Mouse (Mus musculus): ENCODE measurements around the gene Anapc10.
"Not testable (repeated sequence)": the region's sequence is repeated elsewhere in the genome, so short reads cannot be mapped to it uniquely, and the experiment has no call there.

Gene Anapc10
- long read RNA-seq, experiment 1, full-length matches to known transcripts = 8 of 21 reads
- long read RNA-seq, experiment 1, partial matches to known transcripts = 2 of 21 reads
- long read RNA-seq, experiment 1, other reads (novel, unspliced or antisense) = 11 of 21 reads
- long read RNA-seq, experiment 2, transcript Anapc10-201 (5 exons, 2,801 nt) = major isoform, 8 of 36 reads
- long read RNA-seq, experiment 2, partial matches to known transcripts = 10 of 36 reads
- long read RNA-seq, experiment 2, other reads (novel, unspliced or antisense) = 18 of 36 reads

GRCm38 (mm10) chr8:79711064-79711961 is at the start of gene Anapc10, which contains the start of gene Abce1:
Gene Anapc10 (plus strand): TSS chr8:79711820.
Gene Abce1 (minus strand): TSS chr8:79711740.
- intact Hi-C loops (cut with DNase I) = no loop called here

GRCm38 (mm10) chr8:79676461-79676860 is 35.2 kb upstream of the Anapc10 start:
- intact Hi-C loops (cut with DNase I) = no loop called here

GRCm38 (mm10) chr8:79679005-79679404 is 32.6 kb upstream of the Anapc10 start:
- intact Hi-C loops (cut with DNase I) = no loop called here

GRCm38 (mm10) chr8:79680083-79680482 is 31.5 kb upstream of the Anapc10 start:
- intact Hi-C loops (cut with DNase I) = not testable (repeated sequence)

- intact Hi-C loops (cut with DNase I) = no loop called here
Observed at GRCm38 (mm10) chr8:79680555-79680954, 31.1 kb upstream of the Anapc10 start.

- intact Hi-C loops (cut with DNase I) = no loop called here
Observed at GRCm38 (mm10) chr8:79680965-79681364, 30.7 kb upstream of the Anapc10 start.

- intact Hi-C loops (cut with DNase I) = not testable (repeated sequence)
Observed at GRCm38 (mm10) chr8:79685927-79686326, 25.7 kb upstream of the Anapc10 start.

- intact Hi-C loops (cut with DNase I) = loop anchor here (5.0 kb wide), 1 partner anchor 35 kb away; no protein-coding TSS in a partner anchor
Observed at GRCm38 (mm10) chr8:79692531-79692930, 19.1 kb upstream of the Anapc10 start.

GRCm38 (mm10) chr8:79706687-79707086 is 4.9 kb upstream of the Anapc10 start:
- intact Hi-C loops (cut with DNase I) = loop anchor here (10.0 kb wide), 1 partner anchor 998 kb away; no protein-coding TSS in a partner anchor

GRCm38 (mm10) chr8:79712676-79713075 is 1.1 kb downstream of the Anapc10 start:
- intact Hi-C loops (cut with DNase I) = no loop called here

- intact Hi-C loops (cut with DNase I) = no loop called here
Observed at GRCm38 (mm10) chr8:79721537-79721936, 9.9 kb downstream of the Anapc10 start.

- intact Hi-C loops (cut with DNase I) = no loop called here
Observed at GRCm38 (mm10) chr8:79723308-79723707, 11.7 kb downstream of the Anapc10 start.

GRCm38 (mm10) chr8:79724589-79724988 is 13.0 kb downstream of the Anapc10 start:
- intact Hi-C loops (cut with DNase I) = no loop called here

GRCm38 (mm10) chr8:79727900-79728299 is 16.3 kb downstream of the Anapc10 start:
- intact Hi-C loops (cut with DNase I) = no loop called here

GRCm38 (mm10) chr8:79734304-79734703 is 22.7 kb downstream of the Anapc10 start:
- intact Hi-C loops (cut with DNase I) = loop anchor here (2.0 to 10.0 kb wide), 2 partner anchors 748 to 950 kb away; no protein-coding TSS in a partner anchor

GRCm38 (mm10) chr8:79748171-79748570 is 36.6 kb downstream of the Anapc10 start:
- intact Hi-C loops (cut with DNase I) = no loop called here

GRCm38 (mm10) chr8:79748591-79748990 is 37.0 kb downstream of the Anapc10 start:
- intact Hi-C loops (cut with DNase I) = no loop called here

- intact Hi-C loops (cut with DNase I) = no loop called here
Observed at GRCm38 (mm10) chr8:79750305-79750704, 38.7 kb downstream of the Anapc10 start.

- intact Hi-C loops (cut with DNase I) = not testable (repeated sequence)
Observed at GRCm38 (mm10) chr8:79794873-79795272, 83.3 kb downstream of the Anapc10 start.

- intact Hi-C loops (cut with DNase I) = no loop called here
Observed at GRCm38 (mm10) chr8:79796690-79797089, 85.1 kb downstream of the Anapc10 start.

- intact Hi-C loops (cut with DNase I) = no loop called here
Observed at GRCm38 (mm10) chr8:79804499-79804898, 92.9 kb downstream of the Anapc10 start.

- intact Hi-C loops (cut with DNase I) = no loop called here
Observed at GRCm38 (mm10) chr8:79806971-79807370, 95.4 kb downstream of the Anapc10 start.

Measured in adrenal gland (tissue).